Mouse (Mus musculus) brain, adult 2 months (tissue): Measurements from ENCODE around the gene Ccdc155.

Experiments
- DNase-seq: peaks from one replicate; pipeline ENCODE4 v3.0.0; 2011; ENCODE audit warnings: low read depth, low spot score

Ccdc155 gene

DNA sequence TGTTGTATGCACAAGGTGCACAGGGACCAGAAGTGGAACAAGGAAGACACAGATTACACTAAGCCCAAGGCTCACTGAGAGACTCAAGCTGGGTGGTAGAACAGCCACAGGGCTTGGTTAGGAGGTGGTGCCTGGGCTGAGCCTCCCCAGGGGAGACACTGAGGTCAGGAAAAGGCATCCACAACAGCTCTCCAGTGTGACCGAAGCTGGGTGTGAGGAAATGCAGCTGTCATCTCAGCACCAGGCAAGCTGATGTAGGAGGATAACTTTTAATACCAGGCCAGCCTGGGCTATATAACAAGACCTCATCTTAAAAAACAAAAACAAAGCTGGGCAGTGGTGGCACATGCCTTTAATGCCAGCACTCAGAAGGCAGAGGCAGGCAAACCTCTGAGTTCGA lies 13.5 kb downstream of the Ccdc155 start:
- DNase-seq: no peak

DNA sequence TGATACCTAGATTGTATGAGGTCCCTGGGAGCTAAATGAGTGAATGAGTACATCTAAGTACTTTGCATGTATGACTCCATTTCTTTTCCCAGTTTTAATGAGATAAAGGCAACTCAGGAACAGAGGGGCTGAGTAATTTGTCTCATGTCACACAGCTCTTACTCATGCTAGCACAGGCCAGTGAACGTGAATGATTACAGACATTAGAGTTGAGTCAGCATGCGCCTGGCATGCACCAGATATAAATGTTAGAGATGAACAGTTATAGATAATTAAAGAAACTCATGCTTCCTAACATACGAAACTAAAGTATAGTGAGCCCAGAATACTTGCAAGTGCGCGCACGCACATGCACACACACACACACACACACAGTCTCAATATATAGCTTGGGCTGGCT lies 14.5 kb downstream of the Ccdc155 start:
- DNase-seq: peak; percentile 56

DNA sequence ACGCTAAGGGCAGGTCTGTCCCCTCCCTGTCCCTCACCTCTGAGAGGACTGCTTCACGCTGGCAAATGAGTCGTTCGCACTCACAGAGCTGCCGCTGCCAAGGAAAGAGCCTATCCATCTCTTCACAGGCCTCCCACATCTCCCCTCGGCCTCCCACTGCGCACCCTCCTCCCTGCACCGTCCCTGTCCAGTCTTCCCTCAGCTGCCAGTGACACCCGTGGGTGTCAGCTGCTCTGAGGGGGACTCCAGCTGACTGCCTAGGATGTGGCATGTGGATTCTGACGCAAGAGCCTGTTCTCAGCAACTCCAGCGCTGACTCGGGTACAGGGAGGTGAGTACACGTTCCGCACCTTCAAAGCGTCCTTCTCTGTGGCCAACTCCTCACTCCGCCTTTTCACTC lies 15.1 kb downstream of the Ccdc155 start:
- DNase-seq: peak; percentile 82

DNA sequence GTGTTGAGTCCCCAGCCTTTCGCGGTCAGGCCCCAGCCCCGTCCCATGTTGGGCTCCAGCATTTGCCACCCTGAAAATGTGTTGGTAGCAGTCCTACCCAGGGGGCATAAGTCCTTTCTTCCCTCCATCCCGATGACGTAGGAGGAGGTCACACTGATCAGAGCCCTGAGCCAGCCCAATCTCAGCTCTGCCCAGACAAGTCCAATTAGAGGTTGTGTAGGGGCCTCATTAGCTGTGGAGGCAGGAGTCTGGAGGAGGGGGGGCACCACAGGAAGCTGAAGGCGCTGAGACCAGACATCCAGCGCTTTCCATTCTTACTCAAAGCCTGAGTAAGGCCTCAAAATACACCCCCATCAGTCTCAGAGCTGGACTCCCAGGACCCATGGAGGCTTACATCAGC lies 18.8 kb downstream of the Ccdc155 start:
- DNase-seq: no peak

DNA sequence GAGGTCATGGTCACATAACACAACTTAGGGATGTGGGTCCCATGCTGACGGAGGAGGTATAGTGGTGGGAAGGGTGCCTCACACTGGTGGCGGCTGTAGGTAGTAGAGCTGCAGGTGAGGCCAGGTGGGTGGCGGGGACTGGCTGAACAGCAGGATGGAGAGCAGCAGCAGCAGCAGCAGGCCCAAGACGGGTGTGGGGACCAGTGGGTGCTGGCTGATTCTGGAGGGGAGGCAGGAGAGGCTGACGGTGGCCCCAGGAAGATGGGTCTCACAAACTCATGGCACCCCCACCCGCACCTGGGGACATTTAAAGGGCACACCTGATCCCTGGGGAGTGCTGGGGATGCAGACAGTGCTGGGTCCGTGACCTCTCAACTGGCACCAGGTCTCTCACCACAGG lies 21.0 kb downstream of the Ccdc155 start:
- no peak for DNase-seq

DNA sequence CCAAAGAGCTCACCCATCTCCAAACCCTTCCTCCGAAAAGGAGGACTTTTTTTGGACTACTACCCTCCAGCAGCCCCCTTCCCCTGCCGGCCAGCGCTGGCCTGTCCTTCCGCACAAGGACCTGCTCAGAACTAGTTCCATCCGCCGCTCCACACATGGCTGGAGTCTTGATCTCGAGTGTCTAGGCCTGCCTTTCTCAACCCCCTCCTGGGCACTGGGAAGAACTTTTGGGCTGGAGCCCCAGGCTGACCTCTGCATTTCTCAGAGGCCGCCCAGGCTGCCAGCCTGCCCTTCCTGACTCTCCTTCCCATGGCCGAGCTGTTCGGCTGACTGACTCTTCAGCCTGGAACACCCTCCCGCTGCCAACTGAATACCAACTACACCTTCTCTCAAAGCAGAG lies 22.1 kb downstream of the Ccdc155 start:
- DNase-seq: peak; percentile 50

DNA sequence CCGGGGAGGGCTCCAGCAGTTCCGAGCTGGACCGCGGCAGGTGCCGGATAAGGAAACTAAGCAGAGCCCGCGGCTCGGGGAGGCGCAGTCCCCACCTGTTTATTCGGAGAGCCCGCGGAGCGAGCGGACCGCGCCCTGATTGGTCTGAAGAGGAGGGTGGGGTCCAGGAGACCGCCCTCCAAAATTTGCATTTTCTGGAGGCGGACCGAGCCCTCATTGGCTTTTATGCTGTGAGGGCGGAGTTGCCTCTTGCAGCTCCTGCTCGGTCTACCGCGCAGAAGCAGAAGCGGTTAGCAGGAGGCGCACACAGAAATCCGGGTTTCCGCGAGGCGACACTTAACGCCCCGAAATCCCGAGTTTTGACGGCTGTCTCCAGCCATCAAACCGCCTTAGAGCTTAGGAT lies 22.5 kb downstream of the Ccdc155 start:
- peak; percentile 96 for DNase-seq

DNA sequence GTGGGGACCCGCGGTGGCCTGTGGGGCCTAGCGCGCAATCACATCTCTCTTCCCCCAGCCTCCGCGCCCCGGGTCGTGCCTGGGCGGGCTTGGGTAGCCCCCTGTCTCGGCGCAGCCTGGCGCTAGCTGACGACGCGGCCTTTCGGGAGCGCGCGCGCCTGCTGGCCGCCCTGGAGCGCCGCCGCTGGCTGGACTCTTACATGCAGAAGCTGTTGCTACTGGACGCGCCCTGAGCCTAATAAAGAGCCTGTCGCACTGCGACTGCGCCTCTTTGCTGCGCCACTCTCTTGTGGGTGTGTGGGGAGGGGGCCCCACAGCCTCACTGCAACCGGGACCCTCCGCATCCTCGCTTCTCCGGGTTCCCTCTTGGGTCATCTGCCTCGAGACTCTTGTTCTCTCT lies 23.2 kb downstream of the Ccdc155 start:
- DNase-seq: no peak

DNA sequence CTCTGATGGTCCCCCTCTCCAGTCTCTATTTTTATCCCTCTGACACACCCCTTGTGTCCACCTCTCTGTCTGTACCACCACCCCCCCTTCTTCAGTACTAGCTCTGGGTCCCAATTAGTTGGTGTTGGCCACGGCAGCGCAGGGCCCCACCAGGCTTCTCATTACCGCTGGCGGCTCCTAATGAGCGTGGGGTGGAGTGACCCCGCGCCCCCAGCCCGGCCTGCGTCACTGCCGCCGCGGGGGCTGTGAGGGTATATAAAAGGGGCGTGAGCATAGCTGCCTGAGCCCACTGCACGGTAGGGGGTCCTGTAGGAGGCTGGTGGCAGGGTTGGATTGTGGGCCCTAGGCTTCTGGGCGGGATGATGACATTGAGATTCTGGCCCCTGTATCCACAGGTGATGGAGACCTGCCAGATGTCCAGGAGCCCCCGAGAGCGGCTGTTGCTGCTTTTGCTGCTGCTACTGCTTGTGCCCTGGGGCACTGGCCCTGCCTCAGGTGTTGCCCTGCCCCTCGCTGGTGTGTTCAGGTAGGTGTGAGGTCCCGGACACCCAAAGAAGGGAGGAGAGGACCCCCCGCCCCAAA lies 23.7 kb downstream of the Ccdc155 start, which contains the start of gene Pth2:
TSS of gene Pth2 (plus strand) at position 100 of the 582 bp plus-strand sequence.
- no peak for DNase-seq

DNA sequence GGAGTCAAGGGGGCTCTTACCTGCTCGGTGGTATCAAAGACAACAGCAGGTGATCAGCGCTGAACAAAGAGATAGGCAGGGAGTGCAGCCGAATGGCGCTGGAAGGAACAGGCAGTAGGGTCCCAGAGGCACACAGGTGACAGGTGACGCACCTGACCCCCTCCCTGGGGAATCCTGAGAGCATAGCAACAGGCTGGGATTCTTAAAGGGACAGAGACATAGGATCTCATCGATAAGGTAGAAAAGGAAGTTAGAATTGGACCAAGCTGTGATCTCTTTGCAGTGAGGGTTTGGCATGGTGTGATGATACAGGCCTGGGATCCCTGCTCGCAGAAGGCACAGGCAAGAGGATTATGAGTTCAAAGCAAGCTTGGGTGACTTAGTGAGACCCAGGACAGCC lies 25.2 kb downstream of the Ccdc155 start, which contains the start of gene Gfy:
TSS of gene Gfy (minus strand) at position 101 of the 400 bp plus-strand sequence.
- DNase-seq: no peak

DNA sequence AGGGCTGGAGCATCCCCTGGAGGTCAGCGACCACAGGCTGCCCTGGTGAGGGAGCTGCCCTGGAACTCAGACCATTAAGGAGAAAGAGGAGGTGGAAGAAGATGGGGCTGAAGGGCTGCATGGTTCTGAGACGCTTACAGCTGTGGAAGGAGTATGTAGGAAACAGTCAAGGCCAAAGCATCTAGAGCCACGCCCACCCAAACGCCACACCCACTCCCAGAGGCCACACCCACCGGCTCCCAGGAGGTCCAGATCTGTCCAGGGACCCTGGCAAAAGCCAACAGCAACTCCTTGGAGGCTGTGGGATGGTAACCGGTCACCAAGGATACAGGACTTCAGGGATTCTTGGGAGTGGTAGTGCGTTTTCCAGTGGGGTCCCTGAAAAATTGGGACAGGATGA lies 26.1 kb downstream of the Ccdc155 start:
- no peak for DNase-seq

DNA sequence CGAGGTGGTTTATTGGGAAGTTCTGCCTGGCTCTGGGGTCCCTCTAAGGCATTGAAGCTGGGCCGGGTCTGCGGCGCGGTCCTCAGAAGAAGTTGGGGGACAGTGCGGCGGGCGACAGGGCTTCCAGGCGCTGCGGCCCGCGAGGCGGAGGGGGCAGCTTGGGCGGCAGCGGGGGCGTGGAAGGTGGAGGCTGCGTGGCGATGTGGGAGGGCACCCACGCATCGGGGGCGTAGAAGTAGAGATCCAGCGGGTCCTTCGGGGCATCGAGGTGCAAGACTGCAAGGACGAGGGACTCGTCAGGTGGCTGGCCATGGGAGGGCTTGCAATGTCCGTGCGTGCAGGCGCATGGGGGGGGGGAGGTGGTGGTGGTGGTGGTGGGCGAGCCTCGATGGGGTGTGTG lies 28.3 kb downstream of the Ccdc155 start:
- DNase-seq: no peak

DNA sequence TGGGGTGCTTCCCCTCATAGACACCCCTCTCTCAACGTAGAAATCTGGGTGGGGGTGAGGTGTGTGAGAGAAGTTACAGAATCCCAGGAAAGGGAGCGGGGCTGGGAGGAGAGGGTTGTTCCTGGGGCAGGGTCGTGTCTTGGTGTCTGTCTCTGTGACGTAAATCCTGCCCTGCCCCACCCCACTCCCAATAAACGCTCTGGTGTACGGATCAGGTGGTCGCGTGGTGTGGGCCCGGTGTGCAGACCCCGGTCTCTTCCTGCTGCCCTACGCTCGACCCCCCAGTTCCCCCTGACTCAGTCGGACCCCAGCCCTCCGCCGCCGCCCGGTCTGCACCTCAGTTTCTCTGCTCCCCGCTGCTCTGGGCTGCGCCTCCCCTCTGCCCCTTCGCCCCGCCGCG lies 28.8 kb downstream of the Ccdc155 start:
- DNase-seq: no peak

DNA sequence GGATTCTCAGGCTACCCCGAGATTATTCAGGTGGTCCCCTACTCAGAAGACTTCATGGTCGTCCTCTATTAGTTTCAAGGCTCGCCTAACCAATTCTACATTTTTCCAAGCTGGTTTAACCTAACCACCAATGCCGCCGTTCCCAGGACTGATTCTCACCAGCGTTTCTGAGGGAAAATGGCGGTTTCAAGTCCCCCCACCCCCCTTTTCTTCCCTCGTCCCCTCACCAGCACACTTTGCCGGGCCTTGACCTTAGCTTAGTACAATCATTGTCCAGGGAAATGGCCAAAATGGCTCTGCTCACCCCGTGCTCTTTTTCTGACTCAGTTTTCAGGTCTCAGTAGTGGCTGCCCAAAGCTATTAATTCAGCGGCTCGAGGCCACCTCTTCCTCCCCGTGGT lies 29.3 kb downstream of the Ccdc155 start:
- DNase-seq: no peak

DNA sequence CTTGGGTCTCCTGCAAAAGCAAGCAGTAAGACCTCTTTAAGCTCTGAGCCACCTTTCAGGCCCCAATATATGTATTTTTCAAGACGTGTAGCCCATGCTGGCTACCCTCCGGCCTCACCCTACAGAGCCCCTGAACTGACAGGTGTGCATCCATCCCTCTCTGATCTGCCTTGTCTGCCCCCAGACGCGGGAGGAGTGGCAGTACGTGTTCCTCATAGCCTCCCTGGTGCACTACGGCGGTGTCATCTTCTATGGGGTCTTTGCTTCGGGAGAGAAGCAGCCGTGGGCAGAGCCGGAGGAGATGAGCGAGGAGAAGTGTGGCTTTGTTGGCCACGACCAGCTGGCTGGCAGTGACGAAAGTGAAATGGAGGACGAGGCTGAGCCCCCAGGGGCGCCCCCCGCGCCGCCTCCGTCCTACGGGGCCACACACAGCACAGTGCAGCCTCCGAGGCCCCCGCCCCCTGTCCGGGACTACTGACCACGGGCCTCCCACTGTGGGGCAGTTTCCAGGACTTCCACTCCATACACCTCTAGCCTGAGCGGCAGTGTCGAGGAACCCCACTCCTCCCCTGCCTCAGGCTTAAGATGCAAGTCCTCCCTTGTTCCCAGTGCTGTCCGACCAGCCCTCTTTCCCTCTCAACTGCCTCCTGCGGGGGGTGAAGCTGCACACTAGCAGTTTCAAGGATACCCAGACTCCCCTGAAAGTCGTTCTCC lies 30.0 kb downstream of the Ccdc155 start:
- no peak for DNase-seq

DNA sequence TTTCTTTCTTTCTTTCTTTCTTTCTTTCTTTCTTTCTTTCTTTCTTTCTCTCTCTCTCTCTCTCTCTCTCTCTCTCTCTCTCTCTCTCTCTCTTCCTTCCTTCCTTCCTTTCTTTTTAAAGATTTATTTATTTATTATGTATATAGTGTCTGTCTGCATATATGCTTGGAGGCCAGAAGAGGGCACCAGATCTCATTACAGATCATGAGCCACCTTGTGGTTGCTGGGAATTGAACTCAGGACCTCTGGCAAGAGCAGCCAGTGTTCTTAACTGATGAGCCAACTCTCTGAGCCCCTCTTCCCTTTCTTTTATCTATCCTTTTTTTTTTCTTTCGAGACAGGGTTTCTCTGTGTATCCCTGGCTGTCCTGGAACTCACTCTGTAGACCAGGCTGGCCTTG lies 30.9 kb downstream of the Ccdc155 start:
- DNase-seq: peak; percentile 69

DNA sequence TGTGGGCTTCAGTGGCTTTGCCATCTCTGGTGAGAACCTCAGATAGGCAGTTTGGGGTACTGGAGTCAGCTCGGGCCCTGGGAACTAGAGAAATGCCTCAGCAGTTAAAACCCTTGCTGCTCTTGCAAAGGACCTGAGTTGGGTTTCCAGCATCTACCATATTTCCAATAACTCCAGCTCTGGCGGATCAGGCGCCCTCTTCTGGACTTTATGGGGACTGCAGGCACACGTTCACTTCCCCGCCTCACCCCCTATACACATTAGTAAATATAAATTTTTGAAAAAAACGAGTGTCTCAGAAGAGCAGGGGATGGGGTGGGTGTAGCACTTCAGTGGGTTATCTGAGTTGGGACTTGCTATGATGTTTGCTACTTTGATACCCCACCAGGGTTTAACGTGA lies 31.7 kb downstream of the Ccdc155 start:
- DNase-seq: no peak

DNA sequence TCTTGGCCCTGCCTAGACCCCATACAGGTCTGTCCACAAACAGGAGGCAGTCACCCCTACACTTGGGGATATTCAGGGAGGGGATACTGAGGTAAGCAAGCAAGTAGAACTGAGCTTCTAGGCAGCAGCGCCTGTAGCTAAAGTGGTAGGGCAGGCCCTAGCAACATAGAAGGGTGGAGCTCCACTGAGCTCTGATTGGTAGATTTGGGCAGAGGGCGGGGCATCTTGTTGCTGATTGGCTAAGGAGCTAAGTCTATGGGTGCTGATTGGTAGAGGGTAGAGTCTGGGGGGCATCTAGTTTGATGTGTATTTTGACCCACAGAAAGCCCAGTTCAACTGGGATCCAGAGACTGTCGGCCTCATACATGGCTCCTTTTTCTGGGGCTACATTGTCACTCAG lies 35.2 kb downstream of the Ccdc155 start:
- peak; percentile 86 for DNase-seq

DNA sequence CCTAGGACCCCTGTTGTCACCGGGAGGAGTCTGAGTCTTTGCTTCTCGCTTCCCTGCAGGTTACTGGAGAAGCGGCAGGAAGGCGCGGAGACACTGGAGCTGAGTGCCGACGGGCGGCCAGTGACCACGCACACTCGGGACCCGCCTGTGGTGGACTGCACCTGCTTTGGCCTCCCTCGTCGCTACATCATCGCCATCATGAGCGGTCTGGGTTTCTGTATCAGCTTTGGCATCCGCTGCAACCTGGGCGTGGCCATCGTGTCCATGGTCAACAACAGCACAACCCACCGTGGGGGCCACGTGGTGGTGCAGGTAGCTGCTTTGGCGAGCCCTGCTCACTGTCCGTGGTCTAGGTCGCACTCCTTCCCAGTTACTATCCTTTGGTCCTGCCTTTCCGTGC lies 36.0 kb downstream of the Ccdc155 start:
- peak; percentile 42 for DNase-seq

DNA sequence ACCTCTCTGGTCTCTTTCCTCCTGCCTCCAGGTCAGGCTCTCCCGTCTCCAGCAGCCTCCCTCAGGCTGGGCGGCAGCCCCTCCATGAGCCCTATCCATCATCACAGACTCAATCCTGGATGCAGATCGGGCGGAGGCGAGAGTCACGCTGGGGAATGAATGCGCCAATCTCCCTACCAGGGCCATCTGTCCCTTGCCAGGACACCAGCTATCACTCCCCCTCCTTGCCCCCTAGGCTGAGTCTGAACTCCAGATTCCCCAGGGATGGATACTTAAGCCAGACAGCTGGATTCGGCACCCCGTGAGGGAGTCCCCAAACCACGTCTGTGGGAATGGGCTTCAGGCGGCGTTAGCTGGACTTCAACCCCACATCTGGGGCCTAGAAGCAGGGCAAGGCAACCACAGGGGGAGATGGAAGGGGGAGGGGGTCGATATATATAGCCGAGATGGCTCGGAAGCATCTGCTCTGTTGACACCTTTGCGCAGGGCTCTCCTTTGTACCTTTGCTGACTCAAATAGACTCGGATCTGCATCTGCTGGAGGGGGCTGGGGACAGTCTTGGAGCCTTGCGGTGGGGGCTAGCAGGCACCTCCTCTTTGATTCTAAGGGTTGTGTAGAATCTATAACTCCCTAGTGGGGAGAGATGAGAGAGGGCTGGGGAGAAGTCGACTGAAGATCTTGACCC lies 36.8 kb downstream of the Ccdc155 start:
- peak; percentile 88 for DNase-seq

DNA sequence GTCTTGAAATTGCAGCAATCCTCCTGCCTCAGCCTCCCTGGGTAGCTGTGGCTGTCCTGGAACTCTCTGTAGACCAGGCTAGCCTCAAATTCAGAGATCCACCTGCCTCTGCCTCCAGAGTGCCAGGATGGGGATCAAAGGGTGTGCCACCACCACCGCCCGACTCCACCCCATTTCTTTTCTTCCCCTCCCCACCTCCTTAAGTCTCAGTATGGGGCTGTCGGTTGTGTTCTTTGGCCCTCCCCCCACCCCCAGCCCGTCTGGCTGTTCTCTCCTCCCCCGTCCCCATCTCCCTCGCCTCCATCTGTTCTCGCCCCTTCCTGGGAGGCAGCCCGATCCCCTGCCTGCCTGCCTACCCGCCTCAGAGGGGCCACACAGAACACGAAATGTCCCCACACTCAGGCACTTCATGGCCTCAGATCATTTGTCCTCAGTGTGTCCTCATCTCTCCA lies 37.7 kb downstream of the Ccdc155 start:
- peak; percentile 89 for DNase-seq

DNA sequence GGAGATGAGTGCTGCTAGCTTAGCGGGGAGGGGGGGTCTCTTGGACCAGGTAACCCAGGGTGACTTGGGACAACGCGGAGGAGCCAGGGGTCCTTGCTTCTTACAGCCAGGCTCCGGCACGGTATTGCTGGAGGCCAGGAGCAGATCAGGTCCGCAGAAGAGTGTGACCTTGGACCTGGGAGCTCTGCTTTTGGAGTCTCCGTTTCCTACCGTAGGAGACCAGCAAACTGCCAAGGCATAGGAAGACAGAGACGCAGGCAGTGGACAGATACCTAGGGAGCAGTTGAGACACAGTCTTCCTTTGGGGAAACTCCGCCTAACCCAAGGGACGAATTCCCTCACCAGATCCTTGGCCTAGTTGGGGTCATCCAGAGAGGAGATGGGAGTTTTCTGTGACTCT lies 39.0 kb downstream of the Ccdc155 start:
- DNase-seq: peak; percentile 33

DNA sequence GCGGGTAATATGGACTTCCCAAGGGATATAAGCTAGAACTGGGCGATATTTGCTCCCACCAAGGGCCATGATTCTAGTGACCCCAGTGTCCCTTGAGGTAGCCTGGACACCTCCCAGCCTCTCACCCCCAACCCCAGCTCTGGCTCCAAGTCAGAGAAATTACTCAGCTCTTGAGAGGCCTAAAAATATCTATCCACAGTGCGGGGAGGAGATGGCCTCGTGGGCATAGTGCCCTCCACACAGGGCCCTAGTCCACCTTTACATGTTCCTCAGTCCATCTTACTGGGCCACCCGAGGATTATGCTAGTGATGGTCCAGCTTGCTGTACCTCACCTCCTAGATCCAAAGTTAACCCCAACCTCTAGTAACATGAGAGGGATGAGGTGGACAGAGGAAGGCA lies 39.9 kb downstream of the Ccdc155 start:
- DNase-seq: peak; percentile 79
